In the genomic region with DNA sequence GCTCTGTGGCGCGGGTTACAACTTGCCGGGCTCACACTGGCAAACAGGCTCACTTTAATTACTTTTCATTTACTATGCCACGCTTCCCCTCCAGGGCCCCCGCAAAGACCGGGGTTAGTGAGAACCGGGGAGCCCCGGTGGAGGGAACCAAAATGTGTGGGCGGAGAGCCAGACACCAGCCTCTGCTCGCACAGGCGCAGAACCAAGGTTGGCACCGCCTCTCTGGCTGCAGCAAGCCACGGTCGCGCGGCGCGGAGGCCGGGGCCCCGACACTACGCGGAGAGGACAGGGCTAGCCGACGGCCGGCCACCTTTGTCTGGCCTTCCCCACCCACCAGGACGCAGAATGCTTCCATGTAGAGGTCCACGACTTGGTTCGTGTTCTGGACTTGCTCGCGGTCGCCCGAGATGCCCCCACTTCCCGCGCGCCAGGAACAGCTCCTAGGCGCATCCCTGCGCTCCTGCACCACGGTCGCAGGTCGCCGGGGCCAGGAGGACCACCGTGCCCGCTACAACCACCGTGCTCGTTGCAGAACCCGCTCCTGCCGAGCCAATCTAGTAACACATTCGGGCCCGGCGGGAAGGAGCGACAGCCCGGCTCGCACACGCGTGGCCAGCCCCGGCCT, we compare ENCODE assay signal across 8 mouse cellular contexts. TPM values are rescaled to one million over a fixed set of nuclear protein-coding genes. Genes with fewer than 3 reads are reported as not detected.
DNase-seq lines count a peak whose midpoint lies in the region; ATAC-seq and TF ChIP-seq lines count a peak whose summit lies in the region.

No protein-coding gene starts in this region.

- peak overlapping the region; percentile 83 for H3K4me2 ChIP-seq in lung, postnatal 0 days (replicated peaks; ENCODE audit: low read depth, low read length)

- peak overlapping the region; percentile 90 for H3K9ac ChIP-seq in lung, postnatal 0 days (replicated peaks; ENCODE audit: low read depth)

- peaks cover 10% of the 10 kb centered on the region; the same call in 1 of the 2 replicates for H3K9me3 ChIP-seq in G1E (replicated peaks)
- no peaks in the 10 kb centered on the region for H3K9me3 ChIP-seq in hindbrain, embryonic 10.5 days
- no peaks in the 10 kb centered on the region for H3K9me3 ChIP-seq in lung, postnatal 0 days (ENCODE audit: low read length)

- DNase-seq in G1E (ENCODE audit: low spot score), result no peak
- DNase-seq in cerebellum, adult 8-10 months, result peak; percentile 82
- peak; percentile 72 for DNase-seq in hindbrain, embryonic 10.5 days (ENCODE audit: low spot score)
- peak; percentile 79 to 85 for DNase-seq in layer of hippocampus, postnatal 10 days (ENCODE audit: low spot score in 2 of 2)
- peak; percentile 81 for DNase-seq in lung, postnatal 0 days (ENCODE audit: low spot score)
- peak; percentile 60 for DNase-seq in ovary, postnatal 10 days (ENCODE audit: low spot score)
- DNase-seq in thymus, postnatal 10 days (ENCODE audit: low spot score in 2 of 2), result peak; percentile 85 to 86

- H3K4me1 ChIP-seq in G1E (ENCODE audit: insufficient read depth, low read depth, low read length), result no peaks in the 10 kb centered on the region
- peaks cover 25% of the 10 kb centered on the region for H3K4me1 ChIP-seq in hindbrain, embryonic 10.5 days (replicated peaks)
- H3K4me1 ChIP-seq in lung, postnatal 0 days (ENCODE audit: insufficient read depth, low read depth, low read length), result peaks cover 12% of the 10 kb centered on the region; the same call in 1 of the 2 replicates

- peak overlapping the region; percentile 95 for H3K27ac ChIP-seq in hindbrain, embryonic 10.5 days
- H3K27ac ChIP-seq in lung, postnatal 0 days (ENCODE audit: low read length), result peak overlapping the region; percentile 93

- peak overlapping the region; percentile 3; the same call in 1 of the 2 replicates for H3K4me3 ChIP-seq in G1E (ENCODE audit: low read depth, low read length)
- H3K4me3 ChIP-seq in hindbrain, embryonic 10.5 days, result peak overlapping the region; percentile 89
- H3K4me3 ChIP-seq in lung, postnatal 0 days (ENCODE audit: low read depth, low read length), result peak overlapping the region; percentile 98

- no peak for ATAC-seq in G1E (ENCODE audit: extremely low read depth, insufficient number of reproducible peaks, low FRiP score, poor library complexity, severe bottlenecking)
- peak; percentile 72 for ATAC-seq in frontal cortex, adult (ENCODE audit: low TSS enrichment)
- ATAC-seq in lung, postnatal 0 days, result peak; percentile 76

- no peaks in the 10 kb centered on the region for H3K36me3 ChIP-seq in G1E (replicated peaks)
- peaks cover 6% of the 10 kb centered on the region; the same call in 1 of the 2 replicates for H3K36me3 ChIP-seq in hindbrain, embryonic 10.5 days
- no peaks in the 10 kb centered on the region for H3K36me3 ChIP-seq in lung, postnatal 0 days (ENCODE audit: insufficient read depth, low read length)

- no peak for TF ChIP-seq CTCF in G1E (IDR thresholded peaks at IDR 0.05; ENCODE audit: low read depth, low read length)
- no peak for TF ChIP-seq CTCF in lung, postnatal 0 days (IDR thresholded peaks at IDR 0.05)

- TF ChIP-seq EP300 in lung, postnatal 0 days (IDR thresholded peaks at IDR 0.05), result peak; percentile 21; the same call in 1 of the 2 replicates

- H3K27me3 ChIP-seq in G1E (ENCODE audit: insufficient read depth, low read length), result peaks cover 6% of the 10 kb centered on the region; the same call in 1 of the 2 replicates
- no peaks in the 10 kb centered on the region for H3K27me3 ChIP-seq in hindbrain, embryonic 10.5 days (ENCODE audit: insufficient read depth, poor library complexity, severe bottlenecking)
- no peaks in the 10 kb centered on the region for H3K27me3 ChIP-seq in lung, postnatal 0 days (replicated peaks; ENCODE audit: insufficient read depth, low read length)

- under 1% methylated on average over 56 of the region's 56 CpGs for WGBS in hindbrain, embryonic 10.5 days
- 0% methylated on average over 56 of the region's 56 CpGs for WGBS in lung, postnatal 0 days

RNA-seq across cellular contexts. Expression of gene Lrch1, which starts 0.8 kb away (rescaled TPM):
- total RNA-seq in G1E (2014; fragmentation: Nextera tagmentation), result not detected in 2 replicates
- total RNA-seq in G1E (2017), result 0.12 and 0.16 TPM in 2 replicates
- polyA plus RNA-seq in G1E (2012), result not detected in 2 replicates
- 6.8 and 8.2 TPM in 2 replicates for polyA plus RNA-seq in hindbrain, embryonic 10.5 days (2016; fragmentation: Nextera tagmentation; extraction: Ambion mirVana)
- 10 to 100 TPM; 33.8 to 35.5 TPM for total RNA-seq in layer of hippocampus, postnatal 10 days (2021)
- polyA plus RNA-seq in lung, postnatal 0 days (2015; fragmentation: Nextera tagmentation; extraction: Ambion mirVana), result 13.5 and 15.3 TPM in 2 replicates

Comparison
In these comparisons a context has a peak if more than half of its experiments do, and no peak if none do; other contexts are left out.
1. H3K4me3 ChIP-seq: peak in every context shown above with its lines; median percentile 98 in lung, postnatal 0 days; 89 in hindbrain, embryonic 10.5 days; 3 in G1E.